Mouse (Mus musculus): Measurements from ENCODE around the gene Pou2f1.

DNA sequence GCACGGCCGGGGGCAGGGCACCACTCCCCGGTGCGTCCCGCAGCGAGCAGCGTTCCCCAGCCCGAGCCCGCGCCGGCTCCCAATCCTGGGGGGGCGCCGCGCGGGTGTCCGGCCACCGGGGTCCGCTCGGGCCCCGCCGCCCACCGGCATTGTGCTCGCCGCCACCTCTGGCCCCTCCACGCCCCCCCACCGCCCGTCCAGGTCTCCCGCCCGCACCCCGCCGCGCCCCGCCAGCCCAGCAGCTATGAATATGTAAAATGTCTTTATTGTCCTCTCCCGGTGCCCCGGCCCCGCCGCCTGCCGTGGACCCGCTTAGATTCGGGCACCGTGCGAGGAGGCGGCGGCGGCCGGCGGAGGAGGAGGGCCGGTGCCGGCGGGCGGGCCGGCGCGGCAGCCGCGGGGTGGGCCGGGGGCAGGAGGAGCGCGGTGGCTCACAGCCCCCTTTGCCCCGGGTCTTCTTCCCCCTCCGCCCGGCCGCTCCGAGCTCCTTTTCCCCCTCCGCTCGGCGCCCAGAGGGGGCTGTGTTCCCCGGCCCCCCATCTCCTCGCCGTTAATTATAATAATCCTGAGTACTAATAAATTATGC is 481 bp downstream of the Pou2f1 start:
- TF ChIP-seq CTCF (IDR thresholded peaks at IDR 0.05; ENCODE audit: low read depth): no peak
- TF ChIP-seq EP300 (IDR thresholded peaks at IDR 0.05; ENCODE audit: low read depth): no peak

Measured in liver, postnatal 0 days (tissue).